Mouse (Mus musculus): ENCODE measurements around the gene Snrnp70.

Snrnp70 gene

GRCm38 (mm10) chr7:45395578-45396336 lies at the start of gene Snrnp70:
Gene Snrnp70 (minus strand): TSS chr7:45395742.
- DNase-seq, result peak; percentile 100

- no peak for DNase-seq
Observed at GRCm38 (mm10) chr7:45443526-45444420, 48.2 kb upstream of the Snrnp70 start.

DNA sequence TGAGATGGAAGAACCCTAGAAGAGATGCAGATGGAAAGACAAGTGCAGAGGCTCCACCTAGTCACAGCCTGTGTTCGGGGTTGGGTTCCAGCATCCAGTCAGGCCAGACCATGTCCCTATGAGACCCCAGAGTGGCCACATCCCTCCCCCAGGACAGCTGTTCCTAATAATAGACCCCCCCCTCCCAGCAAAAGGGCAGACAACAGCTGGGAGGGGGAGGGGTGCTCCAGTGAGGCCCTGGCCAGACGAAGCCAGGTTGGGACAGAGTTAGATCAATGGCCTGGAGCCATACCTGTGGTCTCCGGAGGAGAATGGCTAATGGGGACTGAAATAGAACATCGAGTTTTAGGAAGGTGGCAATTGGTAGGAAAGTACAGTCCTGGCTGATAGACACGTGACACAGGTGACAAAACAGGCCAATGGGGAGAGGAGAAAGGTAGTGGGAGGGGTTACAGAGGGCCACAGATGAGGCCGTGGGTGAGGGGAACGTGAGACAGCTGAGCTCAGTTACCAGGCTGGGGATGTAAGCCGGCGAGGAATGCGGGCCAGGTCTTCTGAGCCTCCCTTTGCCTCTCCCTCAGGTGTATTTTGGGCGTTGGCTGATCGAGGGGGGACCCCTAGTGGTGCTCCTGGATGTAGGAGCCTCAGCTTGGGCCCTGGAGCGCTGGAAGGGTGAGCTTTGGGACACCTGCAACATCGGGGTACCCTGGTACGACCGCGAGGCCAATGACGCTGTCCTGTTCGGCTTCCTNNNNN lies 42.2 kb upstream of the Snrnp70 start, which contains the start of gene Ruvbl2:
Gene Ruvbl2 (minus strand): TSS at position 576 of the 756 bp plus-strand sequence.
- no peak for DNase-seq

- DNase-seq, result no peak
Observed at GRCm38 (mm10) chr7:45437046-45437445, 41.5 kb upstream of the Snrnp70 start.

DNA sequence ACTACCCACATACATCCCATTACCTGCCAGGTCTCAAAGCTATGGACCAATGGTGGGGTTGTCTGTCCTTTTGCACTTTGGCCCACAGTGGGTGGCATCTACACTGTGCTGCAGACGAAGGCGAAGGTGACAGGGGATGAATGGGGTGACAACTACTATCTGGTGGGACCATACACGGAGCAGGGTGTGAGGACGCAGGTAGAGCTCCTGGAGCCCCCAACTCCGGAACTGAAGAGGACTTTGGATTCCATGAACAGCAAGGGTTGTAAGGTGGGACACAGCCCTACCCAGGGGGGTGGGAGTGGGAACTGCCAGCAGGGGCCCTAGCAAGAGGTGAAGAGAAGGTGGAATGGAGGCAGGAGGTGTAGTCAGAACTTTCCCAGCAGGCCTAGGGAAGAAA lies 40.9 kb upstream of the Snrnp70 start:
- DNase-seq, result no peak

GRCm38 (mm10) chr7:45435038-45435437 lies 39.5 kb upstream of the Snrnp70 start:
- no peak for DNase-seq

GRCm38 (mm10) chr7:45434203-45435015 lies 38.9 kb upstream of the Snrnp70 start, which contains the start of gene Gys1:
Gene Gys1 (plus strand): TSS chr7:45434844.
- peak; percentile 100 for DNase-seq

DNA sequence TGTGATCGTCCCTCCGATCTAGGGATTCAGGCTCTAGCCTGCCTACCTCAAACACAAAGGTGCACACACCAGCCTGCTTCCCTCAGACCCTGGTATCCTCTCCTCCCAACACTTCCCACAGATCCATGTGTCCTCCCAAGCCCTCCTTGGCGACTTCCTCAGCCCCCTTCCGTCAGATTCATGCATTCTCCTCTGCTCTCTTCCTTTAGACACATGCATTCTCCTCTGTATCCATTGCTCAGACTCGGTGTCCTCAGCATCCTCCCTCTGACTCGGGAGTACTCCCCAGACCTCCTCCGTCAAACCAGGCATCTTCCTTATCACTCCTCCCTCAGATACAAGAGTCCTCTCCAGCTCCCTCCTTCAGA lies 38.3 kb upstream of the Snrnp70 start:
- no peak for DNase-seq

DNA sequence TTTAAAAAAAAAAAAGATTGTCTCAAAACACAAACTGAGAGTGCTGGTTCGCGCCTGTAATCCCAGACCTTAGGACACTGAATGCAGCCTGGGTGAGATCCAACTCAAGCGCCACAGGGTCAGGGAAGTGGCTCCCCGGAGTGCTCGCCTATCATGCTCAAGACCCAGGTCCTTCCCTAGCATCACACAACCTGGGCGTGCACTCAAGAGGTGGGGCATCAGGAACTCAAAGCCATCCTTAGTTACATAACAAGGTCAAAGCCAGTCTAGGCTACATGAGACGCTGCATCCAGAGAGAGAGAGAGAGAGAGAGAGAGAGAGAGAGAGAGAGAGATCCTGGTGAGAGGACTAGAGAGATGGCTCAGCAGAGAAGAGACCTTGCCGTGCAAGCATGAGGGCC lies 31.0 kb upstream of the Snrnp70 start:
- DNase-seq, result no peak

DNA sequence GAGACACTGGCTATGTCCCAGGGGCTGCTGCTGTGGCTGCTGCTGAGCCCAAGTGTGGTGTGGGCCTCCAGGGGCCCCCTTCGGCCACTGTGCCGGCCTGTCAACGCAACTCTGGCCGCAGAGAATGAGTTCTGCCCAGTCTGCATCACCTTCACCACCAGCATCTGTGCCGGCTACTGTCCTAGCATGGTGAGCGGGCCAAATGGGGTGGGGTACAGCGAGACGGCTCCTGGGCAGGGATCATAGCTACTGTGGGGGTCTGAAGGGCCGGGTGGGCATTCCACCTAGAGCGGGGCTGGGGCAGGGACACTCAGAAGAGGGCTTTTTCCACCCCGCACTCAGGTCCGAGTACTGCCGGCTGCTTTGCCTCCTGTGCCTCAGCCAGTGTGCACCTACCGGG lies 25.7 kb upstream of the Snrnp70 start:
- no peak for DNase-seq

- DNase-seq, result no peak
Observed at GRCm38 (mm10) chr7:45420615-45420919, 25.0 kb upstream of the Snrnp70 start, which contains the start of gene Lhb. Gene Lhb (plus strand): TSS chr7:45420820.

GRCm38 (mm10) chr7:45419859-45420614 lies 24.5 kb upstream of the Snrnp70 start:
- no peak for DNase-seq

DNA sequence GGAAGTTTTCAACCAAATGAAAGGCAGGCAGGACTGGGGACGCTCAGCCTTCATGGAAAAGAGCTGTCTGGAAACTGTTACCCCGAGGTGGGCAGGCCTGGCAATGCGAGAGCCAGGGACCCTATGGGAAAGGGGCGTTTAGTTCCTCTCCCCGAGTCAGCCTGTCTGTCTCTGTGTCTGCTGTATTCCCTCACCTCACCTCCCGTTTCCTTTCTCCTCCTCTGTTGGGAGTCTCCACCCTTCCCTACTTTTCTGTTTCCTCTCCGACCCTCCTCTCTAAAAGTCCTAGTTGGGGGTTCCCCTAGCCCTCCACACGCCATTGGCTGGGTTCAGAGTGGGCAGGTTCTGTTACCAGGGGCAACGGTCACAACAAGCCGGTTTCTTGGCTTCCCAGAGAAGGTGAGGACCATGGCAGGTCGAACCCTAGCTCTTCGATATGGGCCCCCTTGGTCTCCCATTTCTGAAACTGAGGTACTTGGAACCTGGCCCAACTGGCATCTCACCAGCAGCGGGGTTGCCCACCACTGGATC lies 22.5 kb upstream of the Snrnp70 start:
- no peak for DNase-seq

GRCm38 (mm10) chr7:45415636-45416035 lies 20.1 kb upstream of the Snrnp70 start:
- no peak for DNase-seq

DNA sequence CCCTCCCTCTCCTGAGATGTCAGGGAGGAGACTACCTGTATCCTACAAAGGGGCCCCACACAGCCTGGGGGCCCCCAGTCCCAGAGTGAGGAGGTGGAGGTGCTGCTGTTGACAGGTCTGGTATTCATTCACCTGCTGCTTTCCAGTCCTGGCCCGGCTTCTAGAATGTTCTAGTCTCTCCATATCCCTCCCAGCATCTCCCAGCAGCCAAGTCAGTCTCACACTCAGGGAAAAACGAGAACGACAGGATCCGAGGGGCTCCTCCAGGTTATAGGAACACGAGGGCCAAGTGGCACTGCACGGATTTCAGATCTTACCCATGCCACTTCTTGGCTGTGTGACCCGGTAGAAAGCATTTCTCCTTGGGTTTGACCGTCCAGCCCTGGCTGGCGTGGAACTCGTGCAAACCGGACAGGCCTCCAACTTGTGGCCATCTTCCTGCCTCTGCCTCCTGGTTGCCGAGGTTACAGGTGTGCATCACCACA lies 19.2 kb upstream of the Snrnp70 start:
- DNase-seq, result no peak

GRCm38 (mm10) chr7:45413864-45414739 lies 18.6 kb upstream of the Snrnp70 start:
- no peak for DNase-seq

GRCm38 (mm10) chr7:45413113-45413863 lies 17.7 kb upstream of the Snrnp70 start, which contains the start of gene Ntf5:
Gene Ntf5 (plus strand): TSS chr7:45413695.
- DNase-seq, result no peak

- no peak for DNase-seq
Observed at GRCm38 (mm10) chr7:45412421-45412820, 16.9 kb upstream of the Snrnp70 start.

DNA sequence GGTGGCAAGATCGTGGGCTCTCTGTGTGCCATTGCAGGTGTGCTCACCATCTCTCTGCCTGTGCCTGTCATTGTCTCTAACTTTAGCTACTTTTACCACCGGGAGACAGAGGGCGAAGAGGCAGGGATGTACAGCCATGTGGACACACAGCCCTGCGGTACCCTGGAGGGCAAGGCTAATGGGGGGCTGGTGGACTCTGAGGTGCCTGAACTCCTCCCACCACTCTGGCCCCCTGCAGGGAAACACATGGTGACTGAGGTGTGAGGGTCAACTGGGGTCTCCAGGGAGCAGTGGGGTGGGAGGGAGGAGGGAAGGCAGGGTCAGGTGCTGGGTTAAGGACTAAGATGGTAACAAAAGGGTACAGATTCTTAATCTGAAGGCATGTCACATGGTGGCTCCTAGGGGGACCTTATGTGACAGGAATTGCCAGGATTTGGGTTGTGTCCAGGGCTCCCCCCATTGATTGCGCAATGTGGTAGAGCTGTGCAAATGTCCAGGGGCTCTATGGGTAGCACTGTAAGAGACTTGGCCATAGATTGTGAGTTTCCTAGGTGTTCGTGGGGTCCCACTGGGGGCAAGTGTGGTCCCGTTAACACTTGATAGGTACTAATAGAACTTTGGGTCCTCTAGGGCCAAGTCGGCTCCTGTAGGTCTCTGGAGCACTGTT lies 14.1 kb upstream of the Snrnp70 start:
- no peak for DNase-seq

Data from right cerebral cortex, postnatal 4 days (tissue).